Mouse (Mus musculus): ENCODE data around the gene Duox2.

- no peak for TF ChIP-seq CTCF (IDR thresholded peaks at IDR 0.05; ENCODE audit: low read depth)
- TF ChIP-seq EP300 (IDR thresholded peaks at IDR 0.05; ENCODE audit: low read depth), result no peak
Measured at GRCm38 (mm10) chr2:122315372-122315771, 17.1 kb upstream of the Duox2 start, which contains the start of gene Duox1.
